Mouse (Mus musculus) common myeloid progenitor, adult 5-6 weeks (primary cell): ENCODE data around the gene Fut11. TPM values are rescaled to one million over a fixed set of nuclear protein-coding genes. Genes with fewer than 3 reads are reported as not detected.

Experiments
- ATAC-seq: replicated peaks from 2 replicates; pipeline ENCODE4 v1.8.0; 2016; ENCODE audit warnings: low read depth, mild to moderate bottlenecking, moderate TSS enrichment, inconsistent platforms; ENCODE audit not compliant: poor library complexity, severe bottlenecking
- total RNA-seq: library from RNA; stranded (forward); fragments of 200-1000, 187-1606 nt; gene quantifications from 2 replicates; pipeline ENCODE4 v1.2.3, GENCODE M21; 2017

Fut11 gene
- total RNA-seq = 6.2 and 9.5 TPM in 2 replicates

DNA sequence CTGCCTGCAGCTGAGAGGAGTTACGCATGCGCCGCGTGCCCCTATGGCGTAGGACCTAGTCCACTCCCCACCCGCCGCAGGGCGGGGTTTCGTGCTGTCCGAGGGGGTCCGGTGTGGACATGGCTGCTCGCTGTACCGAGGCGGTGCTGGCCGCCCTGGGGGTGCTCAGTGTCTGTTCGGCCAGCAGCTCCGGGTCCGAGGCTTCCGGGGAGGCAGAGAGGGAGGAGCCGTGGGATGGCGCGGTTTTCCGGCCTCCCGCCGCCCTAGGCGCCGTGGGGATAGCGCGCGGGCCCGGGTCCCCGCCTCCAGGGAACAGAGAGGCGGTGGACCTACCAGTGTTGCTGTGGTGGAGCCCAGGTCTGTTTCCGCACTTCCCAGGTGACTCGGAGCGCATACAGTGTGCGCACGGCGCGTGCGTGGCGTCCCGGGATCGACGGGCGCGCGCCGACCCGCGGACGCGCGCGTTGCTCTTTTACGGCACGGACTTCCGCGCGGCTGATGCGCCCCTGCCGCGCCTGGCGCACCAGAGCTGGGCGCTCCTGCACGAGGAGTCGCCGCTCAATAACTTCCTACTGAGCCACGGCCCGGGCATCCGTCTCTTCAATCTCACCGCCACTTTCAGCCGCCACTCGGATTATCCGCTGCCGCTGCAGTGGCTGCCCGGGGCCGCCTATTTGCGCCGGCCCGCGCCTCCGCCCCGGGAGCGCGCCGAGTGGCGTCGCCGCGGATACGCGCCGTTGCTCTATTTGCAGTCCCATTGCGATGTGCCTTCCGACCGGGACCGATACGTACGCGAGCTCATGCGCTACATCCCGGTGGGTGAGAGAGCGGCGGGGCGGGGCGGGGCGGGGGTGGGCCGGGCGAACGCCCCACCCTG lies at the start of gene Fut11:
Fut11 (plus strand) TSS at position 85 of the 877 bp plus-strand sequence.
- peak; percentile 76 for ATAC-seq

DNA sequence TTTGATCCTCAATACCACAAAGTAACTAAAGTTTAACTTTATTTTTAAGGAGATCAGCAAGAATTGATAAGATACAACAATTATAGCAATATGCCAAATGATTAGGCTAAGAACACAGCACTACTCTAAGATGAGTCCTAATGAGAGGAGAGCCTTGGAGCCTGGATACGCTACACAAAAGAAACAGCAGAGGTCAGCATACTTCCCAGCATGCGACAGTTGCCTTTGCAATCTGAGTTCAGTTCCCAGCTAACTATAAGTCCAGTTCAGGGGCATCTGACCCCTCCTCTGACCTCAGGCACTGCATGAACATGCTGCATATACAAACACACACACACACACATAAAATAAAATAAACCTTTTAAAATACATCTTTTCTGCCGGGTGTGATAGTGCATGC lies 49.2 kb upstream of the Fut11 start:
- ATAC-seq = no peak

DNA sequence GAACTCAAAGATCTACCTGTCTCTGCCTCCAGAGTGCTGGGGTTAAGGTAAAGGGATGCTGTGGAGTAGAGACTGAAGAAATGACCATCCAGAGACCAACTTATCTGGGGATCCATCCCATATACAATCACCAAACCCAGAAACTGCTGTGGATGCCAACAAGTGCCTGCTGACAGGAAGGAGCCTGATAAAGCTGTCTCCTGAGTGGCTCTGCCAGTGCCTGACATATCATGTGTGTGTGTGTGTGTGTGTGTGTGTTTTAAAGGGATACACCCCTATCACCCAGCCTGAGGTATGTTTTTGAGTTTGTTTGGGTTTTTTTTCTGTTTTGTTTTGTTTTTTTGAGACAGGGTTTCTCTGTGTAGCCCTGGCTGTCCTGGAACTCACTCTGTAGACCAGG lies 48.4 kb upstream of the Fut11 start:
- peak; percentile 88 for ATAC-seq

- no peak for ATAC-seq
Measured at GRCm38 (mm10) chr14:20651000-20651399, 43.8 kb upstream of the Fut11 start.

GRCm38 (mm10) chr14:20651722-20652256 lies 43.0 kb upstream of the Fut11 start:
- ATAC-seq = no peak

- ATAC-seq = peak; percentile 51; the same call in 1 of the 2 replicates
Measured at GRCm38 (mm10) chr14:20654690-20655421, 39.9 kb upstream of the Fut11 start.

GRCm38 (mm10) chr14:20655731-20656130 lies 39.0 kb upstream of the Fut11 start:
- no peak for ATAC-seq

DNA sequence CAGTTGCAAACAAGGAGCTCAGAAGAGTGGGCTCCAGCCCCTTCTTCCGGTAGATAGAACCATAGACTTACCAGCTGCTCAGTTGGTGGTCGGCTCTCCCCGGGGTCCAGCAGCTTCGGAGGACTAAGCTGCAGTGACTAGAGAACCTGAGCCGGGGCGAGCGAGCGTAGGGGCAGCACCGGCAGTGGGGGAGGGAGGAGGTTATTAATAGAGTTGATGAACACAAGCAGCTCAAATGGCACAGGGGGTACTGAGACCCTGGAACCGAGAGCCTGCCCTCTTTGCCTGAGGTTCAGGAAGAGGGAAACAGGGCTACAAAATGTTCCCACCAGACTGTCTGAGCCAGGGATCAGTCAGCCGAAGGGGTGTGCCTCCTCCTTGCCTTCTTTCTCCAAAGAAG lies 38.4 kb upstream of the Fut11 start, which contains the start of gene Myoz1:
Myoz1 (minus strand) TSS at position 180 of the 400 bp plus-strand sequence.
- no peak for ATAC-seq

GRCm38 (mm10) chr14:20658326-20658725 lies 36.4 kb upstream of the Fut11 start:
- no peak; the same call in 1 of the 2 replicates for ATAC-seq

DNA sequence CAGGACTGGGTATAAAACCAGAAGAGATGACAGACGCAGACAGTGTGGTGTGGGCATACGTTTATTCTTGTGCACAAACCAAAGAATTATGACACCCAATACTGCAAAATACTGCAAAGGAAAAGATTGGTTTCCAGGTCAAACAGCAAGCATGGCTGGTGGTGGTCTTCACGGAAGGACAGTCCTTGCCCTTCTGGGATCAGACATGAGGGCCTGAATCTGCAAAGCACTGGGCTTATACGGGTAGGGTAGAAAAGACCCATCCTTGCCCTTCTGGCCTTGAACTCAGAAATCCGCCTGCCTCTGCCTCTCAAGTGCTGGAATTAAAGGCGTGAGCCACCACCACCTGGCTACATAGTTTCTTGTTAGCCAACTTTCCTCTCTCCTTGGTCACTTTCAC lies 35.9 kb upstream of the Fut11 start:
- ATAC-seq = no peak

GRCm38 (mm10) chr14:20659687-20660086 lies 35.1 kb upstream of the Fut11 start:
- ATAC-seq = no peak

GRCm38 (mm10) chr14:20660827-20661660 lies 33.7 kb upstream of the Fut11 start:
- ATAC-seq = peak; percentile 93

DNA sequence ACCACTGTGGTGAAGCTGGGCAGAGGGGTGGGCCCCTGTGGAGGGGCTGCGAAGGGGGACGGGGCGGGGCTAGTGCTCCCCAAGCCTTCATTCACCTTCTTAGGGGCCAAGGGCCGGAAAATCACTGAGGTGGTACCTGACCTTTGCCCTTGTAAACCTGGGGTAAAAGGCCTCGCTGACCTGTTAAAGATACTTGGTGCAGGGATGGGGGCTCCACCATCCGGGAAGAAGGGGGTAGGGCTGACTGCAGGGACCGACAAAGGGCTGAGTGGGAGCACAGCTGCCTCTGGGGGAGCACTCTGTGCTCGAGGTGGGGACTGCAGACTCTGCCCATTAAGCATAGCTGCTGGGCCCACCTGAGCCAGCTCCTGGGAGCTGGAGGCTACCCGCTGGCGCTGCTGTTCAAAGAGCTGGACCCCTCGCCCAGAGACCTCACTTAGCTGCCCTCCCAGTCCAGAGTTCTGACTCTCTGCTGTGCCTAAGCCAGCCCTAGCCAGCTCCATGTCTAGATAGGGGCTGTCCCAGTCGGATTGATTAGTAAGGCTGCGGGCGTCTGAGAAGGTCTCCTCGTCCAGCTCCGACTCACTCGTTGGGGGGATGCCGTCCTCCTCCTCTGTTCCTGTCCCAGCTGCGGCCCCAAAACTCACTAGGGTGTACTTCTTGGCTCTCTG lies 33.0 kb upstream of the Fut11 start:
- ATAC-seq = no peak

DNA sequence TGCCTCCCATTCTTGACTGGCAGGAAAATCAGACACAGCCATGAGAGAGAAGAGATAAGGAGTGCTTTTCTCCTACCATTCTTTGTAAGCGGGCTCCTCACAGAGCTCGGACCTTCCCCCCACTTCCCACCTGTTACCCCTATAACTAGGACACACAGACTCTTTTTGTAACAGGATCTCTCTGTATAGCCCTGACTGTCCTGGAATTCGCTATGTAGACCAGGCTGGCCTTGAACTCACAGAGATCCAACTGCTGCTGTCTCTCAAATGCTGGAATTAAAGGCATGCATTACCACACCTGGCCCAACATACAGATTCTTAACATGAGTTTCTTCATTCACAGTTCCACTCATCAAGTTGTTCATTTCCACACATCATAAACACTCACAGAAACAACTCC lies 32.0 kb upstream of the Fut11 start:
- no peak for ATAC-seq

- ATAC-seq = no peak
Measured at GRCm38 (mm10) chr14:20663601-20664000, 31.2 kb upstream of the Fut11 start.

- no peak for ATAC-seq
Measured at GRCm38 (mm10) chr14:20664436-20664835, 30.3 kb upstream of the Fut11 start.

GRCm38 (mm10) chr14:20667469-20667868 lies 27.3 kb upstream of the Fut11 start:
- no peak for ATAC-seq

GRCm38 (mm10) chr14:20668154-20668810 lies 26.5 kb upstream of the Fut11 start, which contains the start of gene Synpo2l:
TSS of gene Synpo2l (minus strand) at chr14:20668354.
- no peak for ATAC-seq

GRCm38 (mm10) chr14:20672990-20673389 lies 21.8 kb upstream of the Fut11 start:
- no peak for ATAC-seq
